ENCODE assay signal across 8 mouse cellular contexts in genomic region chr4:81178047-81178781, GRCm38 (mm10).
DNase-seq lines count a peak whose midpoint lies in the region; TF ChIP-seq lines count a peak whose summit lies in the region.

No protein-coding gene starts in this region.

- H3K27ac ChIP-seq in heart, adult 2 months, result peak overlapping the region; percentile 63
- peak overlapping the region; percentile 36; the same call in 1 of the 2 replicates for H3K27ac ChIP-seq in kidney, adult 2 months (ENCODE audit: insufficient read depth, low read depth, low read length)
- H3K27ac ChIP-seq in midbrain, embryonic 10.5 days (replicated peaks), result 0 out of 2 replicates have a peak overlapping the region, but pooled peaks have one; percentile 33
- H3K27ac ChIP-seq in thymus, adult 2 months (ENCODE audit: control insufficient read depth, insufficient read depth, low read length), result no peak overlapping the region

- H3K36me3 ChIP-seq in heart, adult 2 months (ENCODE audit: control insufficient read depth, insufficient read depth, low read length), result no peaks in the 10 kb centered on the region
- no peaks in the 10 kb centered on the region for H3K36me3 ChIP-seq in kidney, adult 2 months (ENCODE audit: control insufficient read depth, insufficient read depth, low read length)
- no peaks in the 10 kb centered on the region for H3K36me3 ChIP-seq in midbrain, embryonic 10.5 days
- no peaks in the 10 kb centered on the region for H3K36me3 ChIP-seq in thymus, adult 2 months (ENCODE audit: control insufficient read depth, insufficient read depth, low read length)

- peak; percentile 24; the same call in 1 of the 2 replicates for TF ChIP-seq CTCF in heart, adult 2 months (IDR thresholded peaks at IDR 0.05)
- no peak for TF ChIP-seq CTCF in kidney, adult 2 months (conservative IDR thresholded peaks at IDR 0.05; ENCODE audit: insufficient read depth, insufficient read length, low read depth, low read length)
- TF ChIP-seq CTCF in thymus, adult 2 months (IDR thresholded peaks at IDR 0.05; ENCODE audit: borderline replicate concordance, control insufficient read depth, extremely low read depth, insufficient read depth, low read length, poor library complexity), result no peak

- TF ChIP-seq POLR2A in heart, adult 2 months (IDR thresholded peaks at IDR 0.05; ENCODE audit: insufficient read depth, low read depth, low read length), result no peak
- no peak for TF ChIP-seq POLR2A in kidney, adult 2 months (IDR thresholded peaks at IDR 0.05; ENCODE audit: low read depth, low read length)
- TF ChIP-seq POLR2A in thymus, adult 2 months (IDR thresholded peaks at IDR 0.05; ENCODE audit: control insufficient read depth, extremely low read depth, insufficient read depth, low read length, poor library complexity), result no peak

- intact Hi-C loops in heart, adult 2 months (cut with DNase I), result loop anchor here (1.0 to 10.0 kb wide), 10 partner anchors 74 to 1757 kb away; partner anchors contain the start of gene Mpdz
- intact Hi-C loops in heart, postnatal 14 days (cut with DNase I), result loop anchor here (5.0 to 10.0 kb wide), 7 partner anchors 266 to 1754 kb away; partner anchors contain the start of genes Lurap1l and Mpdz

- H3K9ac ChIP-seq in heart, adult 2 months (ENCODE audit: low read depth, low read length), result no peak overlapping the region

- H3K4me3 ChIP-seq in heart, adult 2 months, result no peak overlapping the region
- H3K4me3 ChIP-seq in kidney, adult 2 months (ENCODE audit: insufficient read depth, low read depth, low read length), result no peak overlapping the region
- no peak overlapping the region for H3K4me3 ChIP-seq in midbrain, embryonic 10.5 days
- no peak overlapping the region for H3K4me3 ChIP-seq in thymus, adult 2 months (ENCODE audit: control insufficient read depth, insufficient read depth, low read length)

- TF ChIP-seq EP300 in heart, adult 2 months (IDR thresholded peaks at IDR 0.05; ENCODE audit: insufficient read depth, low read depth, low read length), result no peak

- no peaks in the 10 kb centered on the region for H3K79me2 ChIP-seq in heart, adult 2 months (replicated peaks; ENCODE audit: control insufficient read depth, insufficient read depth, low read length)

- H3K4me1 ChIP-seq in heart, adult 2 months (ENCODE audit: control insufficient read depth, insufficient read depth, low read length), result peaks cover 6% of the 10 kb centered on the region
- no peaks in the 10 kb centered on the region for H3K4me1 ChIP-seq in kidney, adult 2 months (ENCODE audit: control insufficient read depth, insufficient read depth, low read length)
- peaks cover 9% of the 10 kb centered on the region for H3K4me1 ChIP-seq in midbrain, embryonic 10.5 days
- H3K4me1 ChIP-seq in thymus, adult 2 months (replicated peaks; ENCODE audit: control insufficient read depth, insufficient read depth, low read length), result no peaks in the 10 kb centered on the region

- H3K9me3 ChIP-seq in midbrain, embryonic 10.5 days (replicated peaks), result no peaks in the 10 kb centered on the region

- no peaks in the 10 kb centered on the region for H3K27me3 ChIP-seq in heart, adult 2 months (ENCODE audit: control insufficient read depth, insufficient read depth, low read length)
- H3K27me3 ChIP-seq in kidney, adult 2 months (replicated peaks; ENCODE audit: control insufficient read depth, insufficient read depth, low read length), result no peaks in the 10 kb centered on the region
- H3K27me3 ChIP-seq in midbrain, embryonic 10.5 days (ENCODE audit: low read depth, poor library complexity, severe bottlenecking), result no peaks in the 10 kb centered on the region
- H3K27me3 ChIP-seq in thymus, adult 2 months (ENCODE audit: control insufficient read depth, insufficient read depth, low read length), result no peaks in the 10 kb centered on the region

- 39% methylated on average over 14 of the region's 14 CpGs for WGBS in heart, adult 2 months
- WGBS in kidney, adult 2 months, result 57% methylated on average over 14 of the region's 14 CpGs
- WGBS in midbrain, embryonic 10.5 days, result 80% methylated on average over 14 of the region's 14 CpGs
- WGBS in thymus, adult 2 months, result 65% methylated on average over 14 of the region's 14 CpGs

- no peak for DNase-seq in heart, adult 2 months
- DNase-seq in heart, postnatal 14 days, result no peak
- DNase-seq in R1 (ENCODE audit: low read depth, low spot score), result peak; percentile 11
- DNase-seq in kidney, adult 2 months, result peak; percentile 29
- no peak for DNase-seq in midbrain, embryonic 10.5 days (ENCODE audit: low spot score)
- no peak for DNase-seq in thymus, adult 2 months
- no peak for DNase-seq in spleen, postnatal 10 days (ENCODE audit: low spot score in 2 of 2)
- DNase-seq in adrenal gland, postnatal 4 days (ENCODE audit: low spot score in 2 of 2), result no peak

Comparison
In these comparisons a context has a peak if more than half of its experiments do, and no peak if none do; other contexts are left out.
1. DNase-seq: peak in R1 (single experiment) and kidney, adult 2 months (single experiment); none in heart, adult 2 months (0 of 2), heart, postnatal 14 days (0 of 2), midbrain, embryonic 10.5 days (single experiment), thymus, adult 2 months (single experiment), spleen, postnatal 10 days (0 of 2) and adrenal gland, postnatal 4 days (0 of 2).